Mouse (Mus musculus) lung, postnatal 0 days (tissue): ENCODE data around the gene Orai3. TPM values are rescaled to one million over a fixed set of nuclear protein-coding genes. Genes with fewer than 3 reads are reported as not detected.

Source experiments
- ATAC-seq: fragments of 200-750 bp; cut with Nextera tagmentation; 2 replicates; pipeline ENCODE4 v1.8.0; 2017; ENCODE audit warnings: moderate library complexity
- DNase-seq: peaks from one replicate; pipeline ENCODE4 v3.0.0-alpha.2; 2016; ENCODE audit warnings: low spot score
- H3K27ac ChIP-seq: fragments of 300-500 bp; sonication (generic); 2 replicates; pipeline ENCODE4 v1.5.1; 2014; ENCODE audit warnings: antibody characterized with exemption, mild to moderate bottlenecking, low read length, mixed read lengths
- H3K27me3 ChIP-seq: fragments of 300-500 bp; sonication (generic); replicated peaks from 2 replicates; pipeline ENCODE4 v1.6.1; 2014; ENCODE audit warnings: low read length, mixed read lengths; ENCODE audit not compliant: insufficient read depth
- H3K36me3 ChIP-seq: fragments of 300-500 bp; sonication (generic); 2 replicates; pipeline ENCODE4 v1.6.1; 2014; ENCODE audit warnings: low read length, mixed read lengths; ENCODE audit not compliant: insufficient read depth
- H3K4me1 ChIP-seq: fragments of 300-500 bp; sonication (generic); 2 replicates; pipeline ENCODE4 v1.6.1; 2014; ENCODE audit warnings: antibody characterized with exemption, low read depth, low read length, mixed read lengths; ENCODE audit not compliant: insufficient read depth
- H3K4me2 ChIP-seq: fragments of 300-500 bp; sonication (generic); replicated peaks from 2 replicates; pipeline ENCODE4 v1.6.1; 2014; ENCODE audit warnings: low read depth, mild to moderate bottlenecking, low read length, moderate library complexity, mixed read lengths
- H3K4me3 ChIP-seq: fragments of 300-500 bp; sonication (generic); 2 replicates; pipeline ENCODE4 v1.5.1; 2014; ENCODE audit warnings: low read depth, low read length
- H3K9ac ChIP-seq: fragments of 300-500 bp; sonication (generic); replicated peaks from 2 replicates; pipeline ENCODE4 v1.6.1; 2014; ENCODE audit warnings: low read depth, mild to moderate bottlenecking
- H3K9me3 ChIP-seq: fragments of 300-500 bp; sonication (generic); 2 replicates; pipeline ENCODE4 v1.6.1; 2016; ENCODE audit warnings: low read length, mixed read lengths
- CTCF ChIP-seq: IDR thresholded peaks from 2 replicates; pipeline ENCODE4 v1.5.1; 2016; ENCODE audit warnings: antibody characterized with exemption, mild to moderate bottlenecking
- EP300 ChIP-seq: IDR thresholded peaks from 2 replicates; pipeline ENCODE4 v1.6.1; 2016; ENCODE audit warnings: antibody characterized with exemption, mild to moderate bottlenecking, control low read depth
- WGBS: fragments of 180-500 bp; shearing (Covaris S2); extraction: QIAGEN DNeasy Blood & Tissue Kit; methylation state at CpG from one replicate; pipeline ENCODE4 v1.1.7; 2014; 5-methylcytosine and 5-hydroxymethylcytosine counted together
- polyA plus RNA-seq: library from polyadenylated mRNA; unstranded; fragments of >200 nt; fragmentation: Nextera tagmentation; extraction: Ambion mirVana; gene quantifications from 2 replicates; pipeline ENCODE4 v1.2.1, GENCODE M21; 2015

Gene Orai3
- polyA plus RNA-seq, 1 experiment from 2014 or later = 42.8 TPM

DNA sequence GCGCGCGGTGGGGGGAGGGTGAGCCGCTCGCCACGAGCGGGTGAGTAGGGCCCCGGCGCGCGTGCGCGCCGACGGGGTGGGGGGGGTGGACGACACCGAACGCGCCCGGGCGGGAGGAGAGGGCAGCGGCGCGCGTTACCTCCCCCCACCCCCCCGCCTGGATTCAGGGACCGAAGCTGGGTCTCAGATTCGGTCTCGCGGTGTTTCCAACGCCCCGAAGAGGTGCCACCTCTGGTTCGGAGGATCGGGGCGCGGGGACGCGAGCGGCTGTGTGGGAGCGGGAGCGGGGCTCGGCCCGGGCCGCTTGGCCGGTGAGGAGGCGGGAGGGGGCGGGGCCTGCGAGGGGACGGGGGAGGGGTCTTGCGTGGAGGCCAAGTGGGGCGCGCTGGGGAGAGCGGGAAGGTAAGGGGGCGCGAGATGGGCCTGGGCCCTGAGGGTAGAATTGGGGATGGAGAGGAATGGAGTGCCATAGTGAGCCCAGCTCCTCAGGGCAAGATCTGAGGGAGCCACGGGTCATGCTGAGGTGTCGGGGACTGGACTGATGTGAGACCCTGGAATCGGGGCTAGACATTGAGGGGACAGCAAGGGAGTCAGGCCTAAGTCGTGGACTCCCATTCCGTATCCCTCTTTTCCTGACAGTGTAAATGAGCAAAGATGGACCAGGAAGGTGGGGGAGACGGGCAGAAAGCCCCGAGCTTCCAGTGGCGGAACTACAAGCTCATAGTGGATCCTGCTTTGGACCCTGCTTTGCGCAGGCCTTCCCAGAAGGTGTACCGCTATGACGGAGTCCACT lies 8.1 kb downstream of the Orai3 start:
- Histone ChIP-seq H3K4me2 (peak overlapping the region; percentile 83), H3K9me3 (no peaks in the 10 kb centered on the region), H3K27me3 (no peaks in the 10 kb centered on the region), H3K4me3 (peak overlapping the region; percentile 95), H3K9ac (peak overlapping the region; percentile 83), H3K27ac (peak overlapping the region; percentile 98), H3K36me3 (peaks cover 16% of the 10 kb centered on the region; the same call in 1 of the 2 replicates), H3K4me1 (no peaks in the 10 kb centered on the region)
- 3% methylated on average over 26 of the region's 66 CpGs for WGBS
- TF ChIP-seq EP300 (no peak), CTCF (peak; percentile 17; the same call in 1 of the 2 replicates)
- peak; percentile 65 for DNase-seq
- peak; percentile 29 for ATAC-seq

DNA sequence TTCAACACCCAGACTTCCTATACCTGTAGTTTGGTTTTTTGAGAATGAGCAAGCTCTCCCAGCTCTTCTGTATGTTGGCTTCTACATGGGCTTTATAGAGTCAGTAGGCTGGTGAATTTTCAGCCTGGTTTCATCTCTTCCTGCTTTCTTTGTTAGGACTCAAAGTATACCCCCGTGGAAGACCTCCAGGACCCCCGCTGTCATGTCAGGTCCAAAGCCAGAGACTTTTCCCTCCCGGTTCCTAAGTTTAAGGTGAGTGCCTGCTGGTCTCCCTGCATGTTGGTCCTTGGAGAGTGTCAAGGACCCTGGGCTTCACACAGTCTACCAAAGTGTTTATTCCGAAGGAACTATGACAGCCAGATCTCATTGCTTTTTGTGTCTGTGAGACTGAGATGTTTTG lies 8.7 kb downstream of the Orai3 start:
- H3K27ac ChIP-seq = no peak overlapping the region
- peaks cover 16% of the 10 kb centered on the region; the same call in 1 of the 2 replicates for H3K36me3 ChIP-seq

DNA sequence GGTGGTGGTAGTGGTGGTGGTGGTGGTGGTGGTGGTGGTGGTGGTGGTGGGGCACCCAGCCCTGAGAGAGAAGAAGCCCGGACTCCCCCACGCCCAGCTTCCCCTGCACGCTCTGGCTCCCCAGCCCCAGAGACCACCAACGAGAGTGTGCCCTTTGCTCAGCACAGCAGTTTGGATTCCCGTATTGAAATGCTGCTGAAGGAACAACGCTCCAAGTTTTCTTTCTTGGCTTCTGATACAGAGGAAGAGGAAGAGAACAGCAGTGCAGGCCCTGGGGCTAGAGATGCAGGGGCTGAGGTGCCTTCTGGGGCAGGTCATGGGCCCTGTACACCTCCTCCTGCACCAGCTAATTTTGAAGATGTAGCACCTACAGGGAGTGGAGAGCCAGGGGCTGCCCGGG lies 15.7 kb downstream of the Orai3 start, which contains the start of gene Gm49388:
Gm49388 (plus strand) TSS at position 301 of the 400 bp plus-strand sequence.
- no peak within 1 kb of the TSS for H3K4me3 ChIP-seq
- 94% methylated on average over 7 of the region's 7 CpGs for WGBS

More for the DNA sequence above, 8.7 kb downstream of the Orai3 start:
- DNase-seq = no peak
- 74% methylated on average over 4 of the region's 4 CpGs for WGBS
- TF ChIP-seq EP300 = no peak
- peak overlapping the region; percentile 83 for H3K9ac ChIP-seq
- H3K4me2 ChIP-seq = peak overlapping the region; percentile 83
- no peaks in the 10 kb centered on the region for H3K27me3 ChIP-seq
- no peaks in the 10 kb centered on the region for H3K4me1 ChIP-seq
- no peak for ATAC-seq
- H3K4me3 ChIP-seq = peak overlapping the region; percentile 95
- no peaks in the 10 kb centered on the region for H3K9me3 ChIP-seq

DNA sequence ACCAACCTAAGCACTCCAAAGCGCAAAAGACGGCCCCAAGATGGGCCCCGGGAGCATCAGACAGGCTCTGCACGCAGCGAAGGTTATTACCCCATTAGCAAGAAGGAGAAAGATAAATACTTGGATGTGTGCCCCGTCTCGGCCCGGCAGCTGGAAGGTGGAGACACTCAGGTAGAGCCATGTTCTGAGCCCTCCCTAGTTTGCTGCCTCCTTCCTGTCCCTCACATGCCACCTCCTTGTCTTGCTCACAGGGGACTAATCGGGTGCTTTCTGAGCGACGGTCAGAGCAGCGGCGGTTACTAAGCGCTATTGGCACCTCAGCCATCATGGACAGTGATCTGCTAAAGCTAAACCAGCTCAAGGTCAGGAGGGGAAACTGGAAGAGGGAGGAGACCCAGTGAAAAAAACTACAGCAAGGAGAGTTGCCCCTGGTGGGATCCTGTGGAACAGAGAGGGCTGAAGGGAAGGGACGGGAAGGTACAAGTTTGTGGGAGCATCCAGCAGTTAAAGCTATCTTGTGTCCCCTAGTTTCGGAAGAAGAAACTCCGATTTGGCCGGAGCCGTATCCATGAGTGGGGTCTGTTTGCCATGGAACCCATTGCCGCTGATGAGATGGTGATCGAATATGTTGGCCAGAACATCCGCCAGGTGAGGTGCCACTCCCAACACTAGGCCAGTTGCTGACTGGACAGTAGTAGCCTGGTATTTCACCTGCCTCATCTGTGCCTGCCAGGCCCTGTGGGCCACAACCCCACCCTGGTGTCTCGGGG lies 27.6 kb downstream of the Orai3 start:
- H3K4me1 ChIP-seq = peaks cover 3% of the 10 kb centered on the region; the same call in 1 of the 2 replicates
- no peak overlapping the region for H3K4me3 ChIP-seq
- H3K9me3 ChIP-seq = no peaks in the 10 kb centered on the region
- no peak overlapping the region for H3K4me2 ChIP-seq
- 88% methylated on average over 23 of the region's 23 CpGs for WGBS
- DNase-seq = no peak
- H3K9ac ChIP-seq = no peak overlapping the region
- H3K27ac ChIP-seq = no peak overlapping the region
- peaks cover 52% of the 10 kb centered on the region for H3K36me3 ChIP-seq
- no peak for ATAC-seq
- TF ChIP-seq EP300 (no peak), CTCF (no peak)
- H3K27me3 ChIP-seq = no peaks in the 10 kb centered on the region

More for the DNA sequence above, 15.7 kb downstream of the Orai3 start, which contains the start of gene Gm49388:
- Histone ChIP-seq H3K4me2 (no peak within 1 kb of the TSS), H3K4me1 (no peaks in the 10 kb centered on the region), H3K27ac (no peak within 1 kb of the TSS), H3K27me3 (no peaks in the 10 kb centered on the region), H3K9me3 (no peaks in the 10 kb centered on the region), H3K9ac (no peak within 1 kb of the TSS), H3K36me3 (peaks cover 76% of the 10 kb centered on the region)
- TF ChIP-seq CTCF (no peak), EP300 (no peak)
- DNase-seq = no peak
- no peak for ATAC-seq

DNA sequence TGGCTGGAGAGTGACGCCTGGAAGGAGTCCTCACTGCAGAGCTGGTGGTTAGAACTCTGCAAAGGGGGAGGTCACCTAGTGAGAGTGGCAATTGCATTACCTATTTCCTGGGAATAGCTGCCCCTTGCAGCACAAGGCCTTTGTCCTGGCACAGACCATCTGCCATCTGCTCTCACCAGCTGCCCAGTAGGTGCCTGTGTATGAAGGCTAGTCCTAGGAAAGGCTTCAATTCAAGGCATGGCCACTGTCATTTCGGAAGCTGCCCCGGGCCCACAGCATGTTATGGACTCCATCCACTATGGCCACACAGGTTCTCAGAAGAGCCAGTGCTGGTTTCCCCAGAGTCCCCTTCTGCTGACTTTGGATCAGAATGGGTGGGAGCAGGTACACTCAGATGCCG lies 29.0 kb downstream of the Orai3 start:
- WGBS = 85% methylated on average over 4 of the region's 4 CpGs
- DNase-seq (no peak), ATAC-seq (no peak)
- H3K4me2 ChIP-seq = no peak overlapping the region
- TF ChIP-seq EP300 = no peak
- TF ChIP-seq CTCF = no peak
- H3K4me3 ChIP-seq = no peak overlapping the region
- peaks cover 3% of the 10 kb centered on the region; the same call in 1 of the 2 replicates for H3K4me1 ChIP-seq
- H3K9me3 ChIP-seq = no peaks in the 10 kb centered on the region
- peaks cover 46% of the 10 kb centered on the region for H3K36me3 ChIP-seq
- H3K27ac ChIP-seq = no peak overlapping the region
- H3K9ac ChIP-seq = no peak overlapping the region
- H3K27me3 ChIP-seq = no peaks in the 10 kb centered on the region

DNA sequence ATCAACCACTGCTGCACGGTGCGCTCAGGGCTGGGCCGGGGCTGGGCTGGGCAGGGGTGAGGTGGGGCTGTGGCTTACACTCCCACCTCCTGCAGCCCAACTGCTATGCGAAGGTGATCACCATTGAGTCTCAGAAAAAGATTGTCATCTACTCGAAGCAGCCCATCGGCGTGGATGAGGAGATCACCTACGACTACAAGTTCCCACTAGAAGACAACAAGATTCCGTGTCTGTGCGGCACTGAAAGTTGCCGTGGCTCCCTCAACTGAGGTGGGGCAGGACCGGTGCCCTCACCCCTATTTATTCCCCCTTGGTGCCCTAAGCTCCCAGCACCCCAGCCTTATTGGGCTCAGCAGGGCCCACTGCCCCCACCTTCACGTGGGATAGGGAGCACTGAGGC lies 29.6 kb downstream of the Orai3 start:
- Histone ChIP-seq H3K27me3 (no peaks in the 10 kb centered on the region), H3K27ac (no peak overlapping the region), H3K9me3 (no peaks in the 10 kb centered on the region), H3K9ac (no peak overlapping the region), H3K4me2 (no peak overlapping the region), H3K4me3 (no peak overlapping the region), H3K36me3 (peaks cover 46% of the 10 kb centered on the region), H3K4me1 (peaks cover 3% of the 10 kb centered on the region; the same call in 1 of the 2 replicates)
- WGBS = 88% methylated on average over 13 of the region's 13 CpGs
- ATAC-seq (no peak), DNase-seq (no peak)
- TF ChIP-seq EP300 (no peak), CTCF (no peak)
